Mouse (Mus musculus) bone marrow, adult 2 months (tissue): ENCODE results near the gene Shoc2. TPM values are rescaled to one million over a fixed set of nuclear protein-coding genes. Genes with fewer than 3 reads are reported as not detected.
"Not testable (repeated sequence)": the region's sequence is repeated elsewhere in the genome, so short reads cannot be mapped to it uniquely, and the experiment has no call there.

Experiments used
- H3K27ac ChIP-seq: fragments of 200-500 bp; 2 replicates; pipeline ENCODE4 v1.5.1; 2012; ENCODE audit warnings: low read depth, mild to moderate bottlenecking, control low read depth, inconsistent platforms, low read length; ENCODE audit not compliant: control insufficient read depth, poor library complexity, insufficient read depth
- H3K4me1 ChIP-seq: fragments of 200-500 bp; 2 replicates; pipeline ENCODE4 v1.6.1; 2011; ENCODE audit warnings: low read length; ENCODE audit not compliant: control insufficient read depth, insufficient read depth
- H3K4me3 ChIP-seq: fragments of 200-500 bp; replicated peaks from 2 replicates; pipeline ENCODE3; 2011; ENCODE audit warnings: mild to moderate bottlenecking, low read depth, low read length, control low read depth; ENCODE audit not compliant: control insufficient read depth
- CTCF ChIP-seq: fragments of 200-500 bp; IDR thresholded peaks from 2 replicates; pipeline ENCODE4 v1.5.1; 2011; ENCODE audit warnings: low read length, control low read depth; ENCODE audit not compliant: control insufficient read depth, insufficient read depth
- POLR2A ChIP-seq: fragments of 200-500 bp; IDR thresholded peaks from 2 replicates; pipeline ENCODE4 v1.6.1; 2011; ENCODE audit warnings: low read depth, mild to moderate bottlenecking, control low read depth, low read length, borderline replicate concordance; ENCODE audit not compliant: control insufficient read depth
- WGBS: fragments of 180-500 bp; shearing (Covaris S2); methylation state at CpG from one replicate; pipeline ENCODE4 v1.1.7; 2018; 5-methylcytosine and 5-hydroxymethylcytosine counted together
- polyA plus RNA-seq: library from polyadenylated mRNA; stranded (reverse); fragments of >200 nt; gene quantifications from 2 replicates; pipeline ENCODE4 v1.2.4, GENCODE M21; 2011; ENCODE audit warnings: low replicate concordance; ENCODE audit not compliant: missing spikeins, insufficient read depth, insufficient read length

The Shoc2 gene
- polyA plus RNA-seq, 1 experiment, result 17.4 TPM

- under 1% methylated on average over 61 of the region's 61 CpGs for WGBS
- H3K4me1 ChIP-seq, result peaks cover 14% of the 10 kb centered on the region
- peak; percentile 95 for TF ChIP-seq POLR2A
- no peak for TF ChIP-seq CTCF
- H3K4me3 ChIP-seq, result peak overlapping the region; percentile 84
- peak overlapping the region; percentile 97 for H3K27ac ChIP-seq
Observed at GRCm38 (mm10) chr19:53902739-53903487, 41.2 kb upstream of the Shoc2 start.

- H3K27ac ChIP-seq, result peak overlapping the region; percentile 89
- WGBS, result under 1% methylated on average over 80 of the region's 83 CpGs
- peak overlapping the region; percentile 84 for H3K4me3 ChIP-seq
- TF ChIP-seq POLR2A, result 0 out of 2 replicates have a peak, but pooled peaks have one; percentile 21
- peak; percentile 26; the same call in 1 of the 2 replicates for TF ChIP-seq CTCF
- peaks cover 12% of the 10 kb centered on the region for H3K4me1 ChIP-seq
Observed at GRCm38 (mm10) chr19:53903507-53904321, 40.4 kb upstream of the Shoc2 start.

- no peak for TF ChIP-seq POLR2A
- H3K4me3 ChIP-seq, result no peak overlapping the region
- WGBS, result 5% methylated on average over 7 of the region's 7 CpGs
- H3K27ac ChIP-seq, result no peak overlapping the region
- peaks cover 12% of the 10 kb centered on the region for H3K4me1 ChIP-seq
Observed at GRCm38 (mm10) chr19:53904833-53905480, 39.1 kb upstream of the Shoc2 start.

- Histone ChIP-seq H3K27ac (peak overlapping the region; percentile 35; the same call in 1 of the 2 replicates), H3K4me1 (peaks cover 12% of the 10 kb centered on the region), H3K4me3 (peak overlapping the region; percentile 49)
- WGBS, result under 1% methylated on average over 6 of the region's 6 CpGs
- no peak for TF ChIP-seq POLR2A
- TF ChIP-seq CTCF, result no peak
Observed at GRCm38 (mm10) chr19:53906033-53906702, 37.9 kb upstream of the Shoc2 start.

GRCm38 (mm10) chr19:53906703-53907070 is 37.4 kb upstream of the Shoc2 start:
- H3K27ac ChIP-seq, H3K4me3 ChIP-seq: not testable (repeated sequence)
- peaks cover 12% of the 10 kb centered on the region for H3K4me1 ChIP-seq

- H3K4me1 ChIP-seq, result no peaks in the 10 kb centered on the region
- no peak overlapping the region for H3K27ac ChIP-seq
- H3K4me3 ChIP-seq, result no peak overlapping the region
- 95% methylated on average over 4 of the region's 4 CpGs for WGBS
- TF ChIP-seq POLR2A (no peak), CTCF (no peak)
Observed at GRCm38 (mm10) chr19:53914950-53915349, 29.2 kb upstream of the Shoc2 start.

GRCm38 (mm10) chr19:53919541-53919940 is 24.6 kb upstream of the Shoc2 start:
- H3K4me3 ChIP-seq, result no peak overlapping the region
- no peaks in the 10 kb centered on the region for H3K4me1 ChIP-seq
- no peak for TF ChIP-seq CTCF
- no peak for TF ChIP-seq POLR2A
- H3K27ac ChIP-seq, result no peak overlapping the region
- WGBS, result 87% methylated on average over 10 of the region's 10 CpGs

- H3K4me1 ChIP-seq, result not testable (repeated sequence)
Observed at GRCm38 (mm10) chr19:53921996-53922395, 22.1 kb upstream of the Shoc2 start.

More at GRCm38 (mm10) chr19:53921996-53922395, 22.1 kb upstream of the Shoc2 start:
- not testable (repeated sequence) for H3K27ac ChIP-seq, H3K4me3 ChIP-seq
- WGBS, result 92% methylated on average over 3 of the region's 3 CpGs
